Mouse (Mus musculus): Measurements from ENCODE around the gene Krt78. TPM values are rescaled to one million over a fixed set of nuclear protein-coding genes. Genes with fewer than 3 reads are reported as not detected.

The Krt78 gene
- polyA plus RNA-seq, 1 experiment from 2014 or later, result not detected

- Histone ChIP-seq H3K4me2 (ENCODE audit: low read length) (no peak overlapping the region), H3K27me3 (replicated peaks; ENCODE audit: control insufficient read depth, insufficient read depth, low read length) (no peaks in the 10 kb centered on the region), H3K4me1 (replicated peaks; ENCODE audit: control insufficient read depth, insufficient read depth, low read length) (peaks cover 3% of the 10 kb centered on the region; the same call in 1 of the 2 replicates), H3K36me3 (ENCODE audit: control insufficient read depth, insufficient read depth) (no peaks in the 10 kb centered on the region), H3K27ac (ENCODE audit: low read length) (no peak overlapping the region), H3K9ac (replicated peaks; ENCODE audit: low read depth, low read length) (no peak overlapping the region), H3K4me3 (replicated peaks; ENCODE audit: low read length) (no peak overlapping the region), H3K9me3 (ENCODE audit: control insufficient read depth, low read length) (no peaks in the 10 kb centered on the region; the same call in 1 of the 2 replicates)
- ATAC-seq, result no peak
- WGBS, result 88% methylated on average over 6 of the region's 6 CpGs
Measured at GRCm38 (mm10) chr15:101990946-101991345, 36.9 kb upstream of the Krt78 start.

DNA sequence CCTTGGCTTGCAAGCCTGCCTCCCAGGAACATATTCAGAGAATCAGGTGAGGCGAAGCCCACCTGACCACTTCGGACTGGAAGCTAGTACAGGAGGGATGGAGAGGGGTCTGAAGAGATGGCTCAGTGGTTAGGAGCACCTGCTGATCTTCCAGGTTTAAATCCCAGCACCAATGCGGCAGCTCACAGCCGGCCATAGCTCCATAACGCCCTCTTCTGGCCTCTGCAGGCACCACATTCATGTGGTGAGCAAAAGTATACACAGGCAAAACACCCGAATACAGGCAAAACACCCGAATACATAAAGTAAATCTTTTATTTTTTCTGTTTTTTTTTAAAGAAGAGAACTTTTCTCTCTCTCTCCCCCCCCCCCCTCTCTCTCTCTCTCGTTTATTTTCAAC is 34.6 kb upstream of the Krt78 start:
- H3K27ac ChIP-seq (ENCODE audit: low read length), result no peak overlapping the region
- WGBS, result 64% methylated on average over 8 of the region's 8 CpGs
- peaks cover 7% of the 10 kb centered on the region; the same call in 1 of the 2 replicates for H3K4me1 ChIP-seq (replicated peaks; ENCODE audit: control insufficient read depth, insufficient read depth, low read length)
- no peaks in the 10 kb centered on the region for H3K27me3 ChIP-seq (replicated peaks; ENCODE audit: control insufficient read depth, insufficient read depth, low read length)
- ATAC-seq, result no peak
- H3K9me3 ChIP-seq (ENCODE audit: control insufficient read depth, low read length), result no peaks in the 10 kb centered on the region
- H3K36me3 ChIP-seq (ENCODE audit: control insufficient read depth, insufficient read depth), result no peaks in the 10 kb centered on the region
- no peak overlapping the region for H3K4me2 ChIP-seq (ENCODE audit: low read length)
- no peak overlapping the region for H3K9ac ChIP-seq (replicated peaks; ENCODE audit: low read depth, low read length)
- H3K4me3 ChIP-seq (replicated peaks; ENCODE audit: low read length), result no peak overlapping the region

GRCm38 (mm10) chr15:101988119-101988518 is 34.0 kb upstream of the Krt78 start:
- peak; percentile 37 for ATAC-seq
- H3K4me2 ChIP-seq (ENCODE audit: low read length), result no peak overlapping the region
- no peaks in the 10 kb centered on the region for H3K9me3 ChIP-seq (ENCODE audit: control insufficient read depth, low read length)

DNA sequence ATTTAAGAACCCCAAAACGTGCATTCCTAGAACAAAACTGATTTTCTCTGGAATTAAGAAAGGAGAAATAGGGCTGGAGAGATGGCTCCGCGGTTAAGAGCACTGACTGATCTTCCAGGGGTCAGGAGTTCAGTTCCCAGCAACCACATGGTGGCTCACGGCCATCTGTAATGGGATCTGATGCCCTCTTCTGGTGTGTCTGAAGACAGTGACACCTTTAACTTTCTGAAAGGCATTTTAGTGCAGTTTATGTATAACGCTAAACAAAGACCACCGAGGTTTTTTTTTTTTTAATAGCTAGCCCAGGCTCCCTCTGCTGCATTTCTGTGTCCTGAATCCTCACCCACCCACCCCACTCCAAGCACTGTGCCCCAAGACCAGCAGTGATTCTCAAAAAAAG is 30.7 kb upstream of the Krt78 start:
- H3K27me3 ChIP-seq (replicated peaks; ENCODE audit: control insufficient read depth, insufficient read depth, low read length), result no peaks in the 10 kb centered on the region
- no peaks in the 10 kb centered on the region for H3K9me3 ChIP-seq (ENCODE audit: control insufficient read depth, low read length)
- H3K4me2 ChIP-seq (ENCODE audit: low read length), result peak overlapping the region; percentile 23; the same call in 1 of the 2 replicates
- ATAC-seq, result no peak
- H3K9ac ChIP-seq (replicated peaks; ENCODE audit: low read depth, low read length), result peak overlapping the region; percentile 30; the same call in 1 of the 2 replicates
- WGBS, result 19% methylated on average over 6 of the region's 6 CpGs
- no peak overlapping the region for H3K4me3 ChIP-seq (replicated peaks; ENCODE audit: low read length)
- H3K36me3 ChIP-seq (ENCODE audit: control insufficient read depth, insufficient read depth), result no peaks in the 10 kb centered on the region
- H3K27ac ChIP-seq (ENCODE audit: low read length), result no peak overlapping the region
- H3K4me1 ChIP-seq (replicated peaks; ENCODE audit: control insufficient read depth, insufficient read depth, low read length), result peaks cover 7% of the 10 kb centered on the region; the same call in 1 of the 2 replicates

More at GRCm38 (mm10) chr15:101988119-101988518, 34.0 kb upstream of the Krt78 start:
- 0% methylated on average over 10 of the region's 10 CpGs for WGBS
- Histone ChIP-seq H3K4me3 (replicated peaks; ENCODE audit: low read length) (no peak overlapping the region), H3K27ac (ENCODE audit: low read length) (no peak overlapping the region), H3K36me3 (ENCODE audit: control insufficient read depth, insufficient read depth) (no peaks in the 10 kb centered on the region), H3K9ac (replicated peaks; ENCODE audit: low read depth, low read length) (no peak overlapping the region), H3K27me3 (replicated peaks; ENCODE audit: control insufficient read depth, insufficient read depth, low read length) (no peaks in the 10 kb centered on the region), H3K4me1 (replicated peaks; ENCODE audit: control insufficient read depth, insufficient read depth, low read length) (peaks cover 7% of the 10 kb centered on the region; the same call in 1 of the 2 replicates)

- Histone ChIP-seq H3K4me2 (ENCODE audit: low read length) (peak overlapping the region; percentile 61), H3K4me1 (replicated peaks; ENCODE audit: control insufficient read depth, insufficient read depth, low read length) (peaks cover 7% of the 10 kb centered on the region; the same call in 1 of the 2 replicates), H3K4me3 (replicated peaks; ENCODE audit: low read length) (peak overlapping the region; percentile 40), H3K27me3 (replicated peaks; ENCODE audit: control insufficient read depth, insufficient read depth, low read length) (no peaks in the 10 kb centered on the region), H3K9me3 (ENCODE audit: control insufficient read depth, low read length) (no peaks in the 10 kb centered on the region), H3K36me3 (ENCODE audit: control insufficient read depth, insufficient read depth) (no peaks in the 10 kb centered on the region), H3K9ac (replicated peaks; ENCODE audit: low read depth, low read length) (peak overlapping the region; percentile 42), H3K27ac (ENCODE audit: low read length) (peak overlapping the region; percentile 87)
- 3% methylated on average over 15 of the region's 15 CpGs for WGBS
- ATAC-seq, result peak; percentile 97
Measured at GRCm38 (mm10) chr15:101983949-101984601, 30.0 kb upstream of the Krt78 start.

DNA sequence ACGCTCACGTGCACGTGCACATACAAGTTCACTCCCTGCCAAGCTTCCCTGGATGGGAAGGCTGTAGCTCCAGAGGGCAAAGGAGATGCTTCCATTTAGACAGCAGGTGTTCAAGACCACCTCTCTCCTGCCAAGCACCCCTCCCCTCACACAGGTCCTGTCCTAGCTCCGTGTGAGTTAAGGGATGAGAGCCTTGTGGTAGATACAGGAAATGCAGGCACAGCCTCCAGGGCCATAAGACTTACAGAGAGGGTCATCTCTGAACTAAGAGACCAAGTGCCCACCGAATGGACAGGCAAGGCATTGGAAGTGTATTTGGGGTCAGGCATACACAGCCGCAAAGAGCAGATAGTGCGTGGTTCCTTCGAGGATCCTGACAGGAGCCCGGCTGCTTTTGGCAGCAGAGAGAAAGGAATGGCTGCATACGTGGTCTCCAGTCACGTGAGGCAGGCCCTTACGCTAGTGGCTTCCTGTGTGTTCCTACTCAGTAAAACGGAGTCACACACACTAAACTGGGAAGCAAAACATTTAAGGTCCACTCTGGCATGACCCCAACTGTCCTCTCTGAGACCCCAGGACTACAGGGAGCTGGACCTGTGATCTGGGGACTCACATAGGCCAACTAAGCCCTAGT is 29.3 kb upstream of the Krt78 start:
- H3K9ac ChIP-seq (replicated peaks; ENCODE audit: low read depth, low read length), result peak overlapping the region; percentile 42
- H3K9me3 ChIP-seq (ENCODE audit: control insufficient read depth, low read length), result no peaks in the 10 kb centered on the region
- H3K27ac ChIP-seq (ENCODE audit: low read length), result peak overlapping the region; percentile 87
- WGBS, result 82% methylated on average over 13 of the region's 13 CpGs
- peak overlapping the region; percentile 61 for H3K4me2 ChIP-seq (ENCODE audit: low read length)
- H3K4me3 ChIP-seq (replicated peaks; ENCODE audit: low read length), result peak overlapping the region; percentile 40
- no peaks in the 10 kb centered on the region for H3K36me3 ChIP-seq (ENCODE audit: control insufficient read depth, insufficient read depth)
- ATAC-seq, result peak; percentile 2; the same call in 1 of the 2 replicates
- H3K4me1 ChIP-seq (replicated peaks; ENCODE audit: control insufficient read depth, insufficient read depth, low read length), result peaks cover 7% of the 10 kb centered on the region; the same call in 1 of the 2 replicates
- H3K27me3 ChIP-seq (replicated peaks; ENCODE audit: control insufficient read depth, insufficient read depth, low read length), result no peaks in the 10 kb centered on the region

DNA sequence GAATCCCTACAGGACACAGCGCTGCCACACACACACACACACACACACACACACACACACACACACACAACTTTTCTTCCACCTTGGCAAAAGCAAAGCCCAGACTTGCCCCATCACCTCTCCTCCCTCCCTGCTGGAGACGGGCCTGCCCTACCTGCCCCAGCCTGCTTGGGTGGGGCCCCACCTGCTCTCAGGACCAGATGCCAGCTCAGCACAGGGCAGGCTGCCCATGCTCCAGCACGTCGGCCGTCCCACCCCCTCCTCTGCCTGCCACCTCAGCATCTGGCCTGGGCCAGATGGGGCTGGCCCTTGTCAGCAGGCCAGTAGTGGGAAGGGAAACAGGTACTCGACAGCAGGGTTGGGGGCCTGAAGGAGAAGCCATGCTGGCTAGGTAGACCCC is 26.8 kb upstream of the Krt78 start:
- H3K4me1 ChIP-seq (replicated peaks; ENCODE audit: control insufficient read depth, insufficient read depth, low read length), result peaks cover 15% of the 10 kb centered on the region
- no peaks in the 10 kb centered on the region for H3K27me3 ChIP-seq (replicated peaks; ENCODE audit: control insufficient read depth, insufficient read depth, low read length)
- no peak overlapping the region for H3K9ac ChIP-seq (replicated peaks; ENCODE audit: low read depth, low read length)
- no peaks in the 10 kb centered on the region for H3K9me3 ChIP-seq (ENCODE audit: control insufficient read depth, low read length)
- no peak for ATAC-seq
- no peak overlapping the region for H3K4me3 ChIP-seq (replicated peaks; ENCODE audit: low read length)
- H3K4me2 ChIP-seq (ENCODE audit: low read length), result no peak overlapping the region
- H3K27ac ChIP-seq (ENCODE audit: low read length), result no peak overlapping the region
- 73% methylated on average over 6 of the region's 6 CpGs for WGBS
- no peaks in the 10 kb centered on the region for H3K36me3 ChIP-seq (ENCODE audit: control insufficient read depth, insufficient read depth)

DNA sequence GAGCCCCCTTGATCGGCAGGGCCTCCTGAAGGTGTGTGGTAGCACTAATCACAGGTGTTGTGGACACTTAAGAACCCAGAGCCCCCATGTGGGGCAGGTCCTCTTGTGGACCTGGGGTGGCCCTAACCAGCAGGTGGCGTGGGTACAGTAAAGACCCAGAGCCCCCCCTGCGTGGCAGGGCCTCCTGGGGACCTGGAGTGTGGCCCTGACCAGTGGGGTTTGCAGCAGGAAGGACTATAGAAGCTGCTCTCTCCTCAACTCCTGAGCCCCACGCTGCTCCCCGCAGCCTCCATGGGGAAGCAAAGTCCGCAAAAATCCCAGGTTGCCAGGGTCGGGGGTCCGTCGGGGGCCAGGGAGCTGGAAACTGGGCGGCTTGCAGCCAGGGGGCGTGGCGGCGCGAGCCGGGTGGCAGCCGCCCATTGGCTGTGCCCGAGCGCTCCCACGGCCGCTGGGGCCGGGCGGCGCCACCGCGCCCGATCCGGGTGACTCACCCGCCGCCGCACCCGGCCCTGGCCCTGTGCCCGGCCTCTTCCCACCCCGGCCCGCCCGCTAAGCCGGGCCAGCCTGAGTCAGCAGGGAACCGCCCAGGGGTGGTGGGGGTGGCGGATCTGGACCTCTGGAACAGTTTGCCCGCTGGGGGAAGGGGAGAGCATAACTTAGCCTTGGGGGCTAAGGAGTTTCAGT is 23.1 kb upstream of the Krt78 start:
- peak; percentile 73 for ATAC-seq
- H3K4me3 ChIP-seq (replicated peaks; ENCODE audit: low read length), result peak overlapping the region; percentile 44
- H3K9me3 ChIP-seq (ENCODE audit: control insufficient read depth, low read length), result no peaks in the 10 kb centered on the region
- H3K4me2 ChIP-seq (ENCODE audit: low read length), result peak overlapping the region; percentile 84
- no peaks in the 10 kb centered on the region for H3K36me3 ChIP-seq (ENCODE audit: control insufficient read depth, insufficient read depth)
- 3% methylated on average over 35 of the region's 39 CpGs for WGBS
- no peak overlapping the region for H3K27ac ChIP-seq (ENCODE audit: low read length)
- peaks cover 10% of the 10 kb centered on the region for H3K4me1 ChIP-seq (replicated peaks; ENCODE audit: control insufficient read depth, insufficient read depth, low read length)
- peak overlapping the region; percentile 60 for H3K9ac ChIP-seq (replicated peaks; ENCODE audit: low read depth, low read length)
- no peaks in the 10 kb centered on the region for H3K27me3 ChIP-seq (replicated peaks; ENCODE audit: control insufficient read depth, insufficient read depth, low read length)

- H3K4me2 ChIP-seq (ENCODE audit: low read length), result peak overlapping the region; percentile 84; the same call in 1 of the 2 replicates
- no peaks in the 10 kb centered on the region for H3K36me3 ChIP-seq (ENCODE audit: control insufficient read depth, insufficient read depth)
- no peak for ATAC-seq
- H3K4me3 ChIP-seq (replicated peaks; ENCODE audit: low read length), result no peak overlapping the region
- H3K4me1 ChIP-seq (replicated peaks; ENCODE audit: control insufficient read depth, insufficient read depth, low read length), result peaks cover 10% of the 10 kb centered on the region
- no peaks in the 10 kb centered on the region for H3K9me3 ChIP-seq (ENCODE audit: control insufficient read depth, low read length)
- 53% methylated on average over 3 of the region's 3 CpGs for WGBS
- H3K27me3 ChIP-seq (replicated peaks; ENCODE audit: control insufficient read depth, insufficient read depth, low read length), result no peaks in the 10 kb centered on the region
- no peak overlapping the region for H3K27ac ChIP-seq (ENCODE audit: low read length)
- H3K9ac ChIP-seq (replicated peaks; ENCODE audit: low read depth, low read length), result peak overlapping the region; percentile 60; the same call in 1 of the 2 replicates
Measured at GRCm38 (mm10) chr15:101976641-101977040, 22.6 kb upstream of the Krt78 start.
